Mouse (Mus musculus) heart, adult 2 months (tissue): Measurements from ENCODE around the gene Gm38392.
"Not testable (repeated sequence)": the region's sequence is repeated elsewhere in the genome, so short reads cannot be mapped to it uniquely, and the experiment has no call there.

Source experiments
- CTCF ChIP-seq: fragments of 200-600 bp; IDR thresholded peaks from 2 replicates; pipeline ENCODE4 v1.8.1; 2022; ENCODE audit warnings: antibody characterized with exemption, mild to moderate bottlenecking, moderate library complexity
- EP300 ChIP-seq: fragments of 200-500 bp; IDR thresholded peaks from 2 replicates; pipeline ENCODE4 v1.6.1; 2011; ENCODE audit warnings: low read depth, low read length, control low read depth; ENCODE audit not compliant: insufficient read depth

DNA sequence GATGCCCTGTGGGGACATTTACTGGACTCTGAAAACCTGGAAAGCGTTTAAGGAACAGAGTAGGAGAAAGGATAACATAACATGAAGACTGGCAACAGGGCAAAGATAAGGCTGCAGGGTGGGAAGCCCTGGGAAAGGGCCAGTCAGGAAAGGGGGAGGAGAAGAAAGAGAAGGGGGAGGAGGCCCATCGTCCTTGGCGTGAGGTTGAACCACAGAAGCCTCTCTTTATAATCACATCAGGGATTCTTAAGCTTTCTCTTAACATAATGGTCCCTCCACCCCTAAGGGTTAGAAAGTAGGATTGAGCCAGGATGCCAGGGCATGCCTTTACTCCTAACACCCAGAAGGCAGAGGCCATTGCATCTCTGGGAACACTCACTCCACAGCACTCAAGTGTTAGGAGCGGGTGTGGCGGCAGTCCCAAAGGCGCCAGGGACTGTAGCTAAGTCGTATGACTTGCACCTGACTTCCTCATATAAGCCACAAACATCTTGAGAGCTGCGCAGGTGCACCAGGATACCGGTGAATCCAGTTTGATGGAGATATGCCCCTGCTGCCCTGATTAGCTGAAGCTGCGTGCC, 1.2 kb upstream of the Gm38392 start:
- TF ChIP-seq CTCF, EP300: not testable (repeated sequence)
